Mouse (Mus musculus): ENCODE data around the gene March5. TPM values are rescaled to one million over a fixed set of nuclear protein-coding genes. Genes with fewer than 3 reads are reported as not detected.

Gene March5
- total RNA-seq, 2 experiments from 2014 or later = 52.6 to 90.3 TPM

DNA sequence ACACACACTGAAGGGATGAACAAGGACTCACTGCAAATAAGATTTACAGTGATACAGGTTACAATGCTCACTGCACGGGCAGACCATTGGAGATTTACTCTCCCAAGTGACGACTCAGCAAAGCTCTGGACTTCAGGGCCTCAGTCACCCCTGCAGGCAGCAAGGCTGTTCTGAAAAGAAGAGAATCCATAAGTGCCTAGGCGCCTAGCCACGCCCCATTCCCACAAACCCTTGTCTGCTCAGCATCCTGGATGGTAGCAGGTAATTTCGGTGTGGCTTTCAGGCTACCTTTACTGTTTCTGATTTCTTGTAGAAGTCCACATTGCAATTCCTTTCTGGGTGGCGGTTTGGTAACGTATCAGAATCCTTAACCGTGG, 56.2 kb downstream of the March5 start:
- no peak for ATAC-seq (ENCODE audit: poor library complexity, severe bottlenecking)

DNA sequence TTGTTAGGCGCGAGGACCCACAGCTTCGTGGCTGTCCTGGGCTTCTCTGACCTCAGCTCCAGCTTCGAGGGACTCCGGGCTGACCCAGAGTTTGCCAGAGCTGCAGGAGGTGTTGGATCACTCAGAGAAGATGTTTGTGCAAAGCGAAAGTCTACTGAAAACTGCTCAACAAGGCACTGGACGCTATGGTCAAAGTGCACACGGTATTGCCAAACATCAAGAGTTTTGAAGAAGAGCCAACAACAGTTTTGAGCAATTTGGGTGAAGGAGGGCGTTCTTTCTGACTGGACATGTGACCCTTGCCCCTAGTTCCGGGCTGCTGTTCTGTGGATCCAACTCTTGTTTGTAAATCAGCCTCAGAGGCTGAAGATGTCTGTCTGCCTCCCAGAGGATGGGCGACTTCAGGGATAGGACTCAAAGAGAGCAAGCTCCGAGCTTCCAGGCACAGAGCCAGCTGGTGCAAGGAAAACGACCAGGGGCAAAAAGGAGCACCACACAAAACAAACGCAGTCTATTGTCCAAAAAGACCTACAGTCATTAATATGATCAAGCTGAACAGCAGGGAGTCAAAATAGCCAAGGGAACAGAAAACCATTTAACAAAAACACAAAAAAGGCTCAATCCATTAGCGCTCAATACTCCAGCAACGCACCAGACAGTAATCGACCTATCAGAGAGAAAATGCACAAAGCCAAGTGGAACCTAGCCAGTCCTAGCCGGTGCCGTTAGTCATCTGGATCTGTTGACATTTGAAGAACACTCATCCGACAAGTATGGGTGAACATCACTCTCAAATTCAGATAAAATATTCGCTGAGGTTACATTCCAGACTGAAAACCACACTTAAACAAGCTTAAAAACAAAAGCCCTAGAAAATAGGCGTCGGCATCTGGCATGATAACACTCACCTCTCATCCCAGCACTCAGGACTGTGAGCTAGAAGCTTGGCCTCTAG, 56.9 kb downstream of the March5 start:
- ATAC-seq (ENCODE audit: poor library complexity, severe bottlenecking) = no peak

DNA sequence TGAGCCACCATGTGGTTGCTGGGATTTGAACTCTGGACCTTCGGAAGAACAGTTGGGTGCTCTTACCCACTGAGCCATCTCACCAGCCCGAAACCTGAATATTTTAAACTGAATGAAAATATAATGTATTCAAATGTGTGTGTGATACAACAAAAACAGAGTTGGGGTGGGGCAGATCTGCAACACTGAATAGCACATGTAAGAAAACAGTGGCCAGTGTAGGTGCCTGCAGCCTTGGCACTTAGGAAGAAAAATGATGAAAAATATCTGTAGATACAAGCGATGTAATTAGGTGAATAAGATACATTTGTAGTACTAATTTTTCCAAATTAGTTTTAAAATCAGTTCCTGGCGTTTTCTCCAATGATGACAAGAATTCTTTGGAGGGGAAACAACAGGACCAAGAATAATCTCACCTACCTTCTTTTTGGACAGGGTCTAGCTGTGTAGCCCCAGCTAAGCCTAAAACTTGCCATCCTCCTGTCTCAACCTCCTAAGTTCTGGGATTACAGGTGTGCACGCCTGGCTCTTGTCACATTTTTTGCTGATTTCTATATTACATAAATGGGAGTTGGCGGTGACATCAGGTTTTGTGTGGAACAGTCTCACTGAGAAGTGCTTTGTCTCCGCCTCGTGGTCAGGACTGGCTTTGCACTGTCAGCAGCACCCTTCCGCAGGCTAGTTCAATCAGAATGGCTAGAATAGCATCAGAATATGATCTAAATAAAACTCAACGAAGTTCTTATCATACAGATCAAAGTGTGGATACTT, 58.2 kb downstream of the March5 start:
- ATAC-seq (ENCODE audit: poor library complexity, severe bottlenecking) = peak; percentile 97

DNA sequence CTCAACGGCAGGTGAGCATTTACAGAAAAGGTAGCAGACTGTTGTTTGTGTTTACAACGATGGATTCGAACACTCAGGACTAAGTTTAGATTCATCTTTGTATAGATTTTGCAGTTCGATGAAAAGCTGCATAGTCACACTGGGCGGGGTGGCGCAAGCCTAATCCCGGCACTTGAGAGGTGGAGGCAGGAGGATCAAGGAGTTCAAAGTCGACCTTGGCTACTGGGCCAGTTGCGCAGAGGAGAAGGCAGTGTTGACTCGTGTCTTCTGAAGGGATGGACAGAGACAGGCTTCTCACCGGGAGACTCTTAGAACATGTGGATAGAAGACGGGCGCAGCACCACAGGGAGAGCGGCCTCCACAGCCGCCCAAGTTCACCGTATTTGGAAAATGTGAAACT, 61.8 kb downstream of the March5 start:
- no peak for ATAC-seq (ENCODE audit: poor library complexity, severe bottlenecking)

Other genes with a start within 250 kb of the March5 start
- 0.58 and 1.2 TPM in 2 replicates for gene Cpeb3, start 1.1 kb downstream of the March5 start, total RNA-seq (2015)
- gene Cpeb3, start 1.1 kb downstream of the March5 start, total RNA-seq (2017) = 0.37 and 1.3 TPM in 2 replicates
- 41.2 and 47.1 TPM in 2 replicates for gene Ide, start 130.3 kb downstream of the March5 start, total RNA-seq (2015)
- gene Ide, start 130.3 kb downstream of the March5 start, total RNA-seq (2017) = 32.2 and 45.0 TPM in 2 replicates
- 128 and 136 TPM in 2 replicates for gene Kif11, start 168.9 kb downstream of the March5 start, total RNA-seq (2015)
- 223 and 233 TPM in 2 replicates for gene Kif11, start 168.9 kb downstream of the March5 start, total RNA-seq (2017)
- 113 and 118 TPM in 2 replicates for gene Hhex, start 227.3 kb downstream of the March5 start, total RNA-seq (2015)
- gene Hhex, start 227.3 kb downstream of the March5 start, total RNA-seq (2017) = 26.5 and 34.9 TPM in 2 replicates

Measured in megakaryocyte, adult 5-6 weeks (primary cell).